Mouse (Mus musculus): Measurements from ENCODE around the gene Cbln1. TPM values are rescaled to one million over a fixed set of nuclear protein-coding genes. Genes with fewer than 3 reads are reported as not detected.

Gene Cbln1
- polyA plus RNA-seq, 1 experiment from 2014 or later = not detected

GRCm38 (mm10) chr8:87481396-87481795, 9.0 kb upstream of the Cbln1 start:
- H3K9me3 ChIP-seq = no peaks in the 10 kb centered on the region
- 52% methylated on average over 1 of the region's 1 CpGs for WGBS

GRCm38 (mm10) chr8:87478221-87478620, 5.8 kb upstream of the Cbln1 start:
- Histone ChIP-seq H3K9ac (no peak overlapping the region), H3K4me1 (peaks cover 1% of the 10 kb centered on the region), H3K36me3 (no peaks in the 10 kb centered on the region), H3K9me3 (no peaks in the 10 kb centered on the region), H3K4me3 (no peak overlapping the region), H3K27me3 (peaks cover 49% of the 10 kb centered on the region), H3K27ac (no peak overlapping the region), H3K4me2 (no peak overlapping the region)
- ATAC-seq (ENCODE audit: borderline replicate concordance, extremely low read depth, low FRiP score, low TSS enrichment) = no peak
- WGBS = 48% methylated on average over 3 of the region's 3 CpGs

More at GRCm38 (mm10) chr8:87481396-87481795, 9.0 kb upstream of the Cbln1 start:
- no peak overlapping the region for H3K4me3 ChIP-seq
- H3K4me1 ChIP-seq = no peaks in the 10 kb centered on the region
- H3K27me3 ChIP-seq = peaks cover 20% of the 10 kb centered on the region
- no peaks in the 10 kb centered on the region for H3K36me3 ChIP-seq
- no peak for ATAC-seq (ENCODE audit: borderline replicate concordance, extremely low read depth, low FRiP score, low TSS enrichment)
- H3K9ac ChIP-seq = no peak overlapping the region
- H3K27ac ChIP-seq = no peak overlapping the region
- H3K4me2 ChIP-seq = no peak overlapping the region

- WGBS = 49% methylated on average over 3 of the region's 3 CpGs
- no peak overlapping the region for H3K4me2 ChIP-seq
- peaks cover 10% of the 10 kb centered on the region for H3K4me1 ChIP-seq
- no peak for ATAC-seq (ENCODE audit: borderline replicate concordance, extremely low read depth, low FRiP score, low TSS enrichment)
- H3K4me3 ChIP-seq = no peak overlapping the region
- H3K9ac ChIP-seq = no peak overlapping the region
- H3K27me3 ChIP-seq = peaks cover 58% of the 10 kb centered on the region
- H3K9me3 ChIP-seq = no peaks in the 10 kb centered on the region
- H3K27ac ChIP-seq = no peak overlapping the region
- H3K36me3 ChIP-seq = no peaks in the 10 kb centered on the region
Measured at GRCm38 (mm10) chr8:87477102-87477645, 4.8 kb upstream of the Cbln1 start.

GRCm38 (mm10) chr8:87475551-87475950, 3.1 kb upstream of the Cbln1 start:
- H3K4me1 ChIP-seq = peaks cover 22% of the 10 kb centered on the region
- no peak overlapping the region for H3K27ac ChIP-seq
- no peak overlapping the region for H3K9ac ChIP-seq
- no peak overlapping the region for H3K4me3 ChIP-seq
- H3K9me3 ChIP-seq = no peaks in the 10 kb centered on the region
- no peak for ATAC-seq (ENCODE audit: borderline replicate concordance, extremely low read depth, low FRiP score, low TSS enrichment)
- H3K27me3 ChIP-seq = peaks cover 74% of the 10 kb centered on the region
- no peaks in the 10 kb centered on the region for H3K36me3 ChIP-seq
- no peak overlapping the region for H3K4me2 ChIP-seq
- 53% methylated on average over 3 of the region's 3 CpGs for WGBS

- H3K36me3 ChIP-seq = no peaks in the 10 kb centered on the region
- H3K9ac ChIP-seq = no peak overlapping the region
- H3K27ac ChIP-seq = no peak overlapping the region
- H3K4me1 ChIP-seq = peaks cover 31% of the 10 kb centered on the region
- H3K9me3 ChIP-seq = no peaks in the 10 kb centered on the region
- 64% methylated on average over 8 of the region's 8 CpGs for WGBS
- H3K27me3 ChIP-seq = peaks cover 83% of the 10 kb centered on the region
- no peak overlapping the region for H3K4me2 ChIP-seq
- no peak overlapping the region for H3K4me3 ChIP-seq
- ATAC-seq (ENCODE audit: borderline replicate concordance, extremely low read depth, low FRiP score, low TSS enrichment) = no peak
Measured at GRCm38 (mm10) chr8:87474379-87474778, 2.0 kb upstream of the Cbln1 start.

- H3K27ac ChIP-seq = no peak overlapping the region
- no peaks in the 10 kb centered on the region for H3K9me3 ChIP-seq
- whole genome bisulfite sequencing = 38% methylated on average over 2 of the region's 2 CpGs
- H3K4me3 ChIP-seq = no peak overlapping the region
- ATAC-seq (ENCODE audit: borderline replicate concordance, extremely low read depth, low FRiP score, low TSS enrichment) = no peak
- H3K36me3 ChIP-seq = no peaks in the 10 kb centered on the region
- H3K9ac ChIP-seq = no peak overlapping the region
- H3K4me2 ChIP-seq = no peak overlapping the region
- peaks cover 33% of the 10 kb centered on the region for H3K4me1 ChIP-seq
- peaks cover 88% of the 10 kb centered on the region for H3K27me3 ChIP-seq
Measured at GRCm38 (mm10) chr8:87473940-87474339, 1.5 kb upstream of the Cbln1 start.

GRCm38 (mm10) chr8:87473314-87473713, 905 bp upstream of the Cbln1 start:
- Histone ChIP-seq H3K4me2 (peak overlapping the region; percentile 96), H3K4me3 (peak overlapping the region; percentile 50), H3K27me3 (peaks cover 89% of the 10 kb centered on the region), H3K36me3 (no peaks in the 10 kb centered on the region), H3K27ac (no peak overlapping the region), H3K4me1 (peaks cover 39% of the 10 kb centered on the region), H3K9ac (no peak overlapping the region), H3K9me3 (no peaks in the 10 kb centered on the region)
- no peak for ATAC-seq (ENCODE audit: borderline replicate concordance, extremely low read depth, low FRiP score, low TSS enrichment)
- WGBS = 1% methylated on average over 30 of the region's 30 CpGs

GRCm38 (mm10) chr8:87471603-87472270, 672 bp downstream of the Cbln1 start:
- Histone ChIP-seq H3K36me3 (no peaks in the 10 kb centered on the region), H3K4me2 (peak overlapping the region; percentile 96), H3K4me1 (peaks cover 39% of the 10 kb centered on the region), H3K4me3 (peak overlapping the region; percentile 50), H3K27me3 (peaks cover 96% of the 10 kb centered on the region), H3K27ac (no peak overlapping the region), H3K9ac (no peak overlapping the region), H3K9me3 (no peaks in the 10 kb centered on the region)
- 2% methylated on average over 35 of the region's 36 CpGs for WGBS
- ATAC-seq (ENCODE audit: borderline replicate concordance, extremely low read depth, low FRiP score, low TSS enrichment) = peak; percentile 22; the same call in 1 of the 2 replicates

- Histone ChIP-seq H3K4me1 (peaks cover 39% of the 10 kb centered on the region), H3K4me2 (peak overlapping the region; percentile 50), H3K9me3 (no peaks in the 10 kb centered on the region), H3K4me3 (peak overlapping the region; percentile 24), H3K36me3 (no peaks in the 10 kb centered on the region), H3K9ac (no peak overlapping the region), H3K27ac (no peak overlapping the region), H3K27me3 (peaks cover 98% of the 10 kb centered on the region)
- WGBS = 2% methylated on average over 32 of the region's 32 CpGs
- no peak for ATAC-seq (ENCODE audit: borderline replicate concordance, extremely low read depth, low FRiP score, low TSS enrichment)
Measured at GRCm38 (mm10) chr8:87470834-87471602, 1.4 kb downstream of the Cbln1 start.

GRCm38 (mm10) chr8:87469931-87470833, 2.2 kb downstream of the Cbln1 start:
- H3K27me3 ChIP-seq = peaks cover 98% of the 10 kb centered on the region
- peak overlapping the region; percentile 50 for H3K4me2 ChIP-seq
- no peak overlapping the region for H3K9ac ChIP-seq
- no peaks in the 10 kb centered on the region for H3K9me3 ChIP-seq
- ATAC-seq (ENCODE audit: borderline replicate concordance, extremely low read depth, low FRiP score, low TSS enrichment) = no peak
- H3K36me3 ChIP-seq = no peaks in the 10 kb centered on the region
- WGBS = under 1% methylated on average over 59 of the region's 59 CpGs
- H3K4me3 ChIP-seq = peak overlapping the region; percentile 24
- H3K27ac ChIP-seq = no peak overlapping the region
- peaks cover 39% of the 10 kb centered on the region for H3K4me1 ChIP-seq

GRCm38 (mm10) chr8:87468958-87469815, 3.2 kb downstream of the Cbln1 start:
- Histone ChIP-seq H3K4me3 (no peak overlapping the region), H3K9ac (no peak overlapping the region), H3K4me2 (peak overlapping the region; percentile 50; the same call in 1 of the 2 replicates), H3K9me3 (no peaks in the 10 kb centered on the region), H3K36me3 (no peaks in the 10 kb centered on the region), H3K27ac (no peak overlapping the region), H3K27me3 (peaks cover 98% of the 10 kb centered on the region), H3K4me1 (peaks cover 39% of the 10 kb centered on the region)
- no peak for ATAC-seq (ENCODE audit: borderline replicate concordance, extremely low read depth, low FRiP score, low TSS enrichment)
- 2% methylated on average over 45 of the region's 45 CpGs for WGBS

Measured in lung, embryonic 15.5 days (tissue).